Comparison of ENCODE assay signal across 22 mouse cellular contexts in genomic region chrX:158920217-158920616, GRCm38 (mm10).
DNase-seq lines count a peak whose midpoint lies in the region; ATAC-seq and TF ChIP-seq lines count a peak whose summit lies in the region.
"Had no signal": no experiment of that assay in that cellular context is flagged by ENCODE, and none has a peak within 500 bp of the region (broad histone marks: within the 10 kb centered on the region; RNA-seq: fewer than 3 reads in every experiment).

No protein-coding gene starts in this region.

- peak in 1 of 2 experiments; percentile 14 for DNase-seq in left cerebral cortex, adult 2 months (ENCODE audit: extremely low spot score in 1 of 2, low spot score in 2 of 2)
- DNase-seq in left cerebral cortex, adult 11 months (ENCODE audit: low spot score), result no peak
- peak; percentile 92 for DNase-seq in brain, adult 2 months (ENCODE audit: low read depth, low spot score)
- peak; percentile 52 to 65 for DNase-seq in cerebellum, adult 18-20 months
- peak; percentile 43 to 53 for DNase-seq in cerebellum, postnatal 36 days
- DNase-seq in urinary bladder, postnatal 36 days (ENCODE audit: low spot score in 2 of 2), result no peak
- DNase-seq: forebrain, postnatal 0 days; heart, postnatal 14 days; retina, postnatal 1 day; spleen, adult 18-20 months; thymus, postnatal 14 days had no signal

- intact Hi-C loops in left cerebral cortex, adult 2 months (cut with DNase I), result loop anchor here (2.0 to 10.0 kb wide), 7 partner anchors 67 to 1435 kb away; no protein-coding TSS in a partner anchor

- H3K4me3 ChIP-seq in left cerebral cortex, adult 2 months, result no peak overlapping the region
- no peak overlapping the region for H3K4me3 ChIP-seq in midbrain, embryonic 15.5 days
- H3K4me3 ChIP-seq: embryonic facial prominence, embryonic 13.5 days; heart, embryonic 10.5 days; hindbrain, embryonic 13.5 days; kidney, embryonic 15.5 days; limb, embryonic 13.5 days; liver, embryonic 15.5 days; stomach, embryonic 15.5 days had no signal

- H3K27ac ChIP-seq in left cerebral cortex, adult 2 months, result peak overlapping the region; percentile 83
- H3K27ac ChIP-seq in midbrain, embryonic 15.5 days, result no peak overlapping the region
- H3K27ac ChIP-seq: embryonic facial prominence, embryonic 13.5 days; heart, embryonic 10.5 days; hindbrain, embryonic 13.5 days; kidney, embryonic 15.5 days; limb, embryonic 13.5 days; liver, embryonic 15.5 days; stomach, embryonic 15.5 days had no signal

- H3K4me1 ChIP-seq in midbrain, embryonic 15.5 days, result 0 out of 2 replicates have a peak, but pooled peaks cover 5% of the 10 kb centered on the region
- H3K4me1 ChIP-seq: embryonic facial prominence, embryonic 13.5 days; heart, embryonic 10.5 days; limb, embryonic 13.5 days; liver, embryonic 15.5 days; stomach, embryonic 15.5 days had no signal

- TF ChIP-seq CTCF in left cerebral cortex, adult 2 months (IDR thresholded peaks at IDR 0.05), result no peak

- ATAC-seq in midbrain, embryonic 15.5 days (replicated peaks), result no peak
- ATAC-seq: CD4-positive, CD25-positive, alpha-beta regulatory T cell, adult 4 months; forebrain, postnatal 0 days; lung, postnatal 0 days; midbrain, embryonic 16.5 days had no signal

- no peaks in the 10 kb centered on the region for H3K36me3 ChIP-seq in midbrain, embryonic 15.5 days (replicated peaks)
- H3K36me3 ChIP-seq: embryonic facial prominence, embryonic 13.5 days; heart, embryonic 10.5 days; hindbrain, embryonic 13.5 days; kidney, embryonic 15.5 days; limb, embryonic 13.5 days; liver, embryonic 15.5 days; stomach, embryonic 15.5 days had no signal

- 34% methylated on average over 3 of the region's 3 CpGs for WGBS in midbrain, embryonic 15.5 days

- no peaks in the 10 kb centered on the region for H3K27me3 ChIP-seq in midbrain, embryonic 15.5 days (replicated peaks)
- H3K27me3 ChIP-seq: hindbrain, embryonic 13.5 days; stomach, embryonic 15.5 days had no signal

- no peak overlapping the region for H3K9ac ChIP-seq in midbrain, embryonic 15.5 days
- H3K9ac ChIP-seq: embryonic facial prominence, embryonic 13.5 days; forebrain, postnatal 0 days; hindbrain, embryonic 13.5 days; kidney, embryonic 15.5 days; limb, embryonic 13.5 days; liver, embryonic 15.5 days; stomach, embryonic 15.5 days had no signal

- H3K9me3 ChIP-seq in midbrain, embryonic 15.5 days, result no peaks in the 10 kb centered on the region
- H3K9me3 ChIP-seq: embryonic facial prominence, embryonic 13.5 days; heart, embryonic 10.5 days; hindbrain, embryonic 13.5 days; kidney, embryonic 15.5 days; limb, embryonic 13.5 days; liver, embryonic 15.5 days; stomach, embryonic 15.5 days had no signal

- H3K4me2 ChIP-seq in midbrain, embryonic 15.5 days, result no peak overlapping the region
- H3K4me2 ChIP-seq: embryonic facial prominence, embryonic 13.5 days; hindbrain, embryonic 13.5 days; kidney, embryonic 15.5 days; limb, embryonic 13.5 days; liver, embryonic 15.5 days; stomach, embryonic 15.5 days had no signal

Comparison
In these comparisons a context has a peak if more than half of its experiments do, and no peak if none do; other contexts are left out.
1. DNase-seq: peak in brain, adult 2 months (single experiment), cerebellum, adult 18-20 months (2 of 2) and cerebellum, postnatal 36 days (2 of 2); none in left cerebral cortex, adult 11 months (single experiment) and urinary bladder, postnatal 36 days (0 of 2).